Mouse (Mus musculus) cerebellum, postnatal 10 days (tissue): ENCODE data around the gene Prr29.

Experiments
- DNase-seq, 2 experiments: peaks; one replicate each; pipeline ENCODE4 v3.0.0; 2021; ENCODE audit warnings: mixed read lengths in 2 of 2

The Prr29 gene

GRCm38 (mm10) chr11:106411157-106411556, 45.9 kb downstream of the Prr29 start:
- no peak for DNase-seq

- DNase-seq, result no peak
Measured at GRCm38 (mm10) chr11:106412641-106413360, 47.5 kb downstream of the Prr29 start.

GRCm38 (mm10) chr11:106416331-106416730, 51.1 kb downstream of the Prr29 start:
- no peak for DNase-seq

GRCm38 (mm10) chr11:106417860-106418259, 52.6 kb downstream of the Prr29 start:
- DNase-seq, result no peak

- peak; percentile 88 to 92 for DNase-seq
Measured at GRCm38 (mm10) chr11:106418622-106419196, 53.4 kb downstream of the Prr29 start.

GRCm38 (mm10) chr11:106419262-106420102, 54.2 kb downstream of the Prr29 start:
- no peak for DNase-seq

- no peak for DNase-seq
Measured at GRCm38 (mm10) chr11:106425201-106425600, 59.9 kb downstream of the Prr29 start.

- DNase-seq, result no peak
Measured at GRCm38 (mm10) chr11:106426447-106426846, 61.2 kb downstream of the Prr29 start.
